Mouse (Mus musculus): ENCODE data around the gene Slc6a13. TPM values are rescaled to one million over a fixed set of nuclear protein-coding genes. Genes with fewer than 3 reads are reported as not detected.
"Not testable (repeated sequence)": the region's sequence is repeated elsewhere in the genome, so short reads cannot be mapped to it uniquely, and the experiment has no call there.

Gene Slc6a13
- polyA plus RNA-seq, 1 experiment from 2014 or later: 8.7 TPM

DNA sequence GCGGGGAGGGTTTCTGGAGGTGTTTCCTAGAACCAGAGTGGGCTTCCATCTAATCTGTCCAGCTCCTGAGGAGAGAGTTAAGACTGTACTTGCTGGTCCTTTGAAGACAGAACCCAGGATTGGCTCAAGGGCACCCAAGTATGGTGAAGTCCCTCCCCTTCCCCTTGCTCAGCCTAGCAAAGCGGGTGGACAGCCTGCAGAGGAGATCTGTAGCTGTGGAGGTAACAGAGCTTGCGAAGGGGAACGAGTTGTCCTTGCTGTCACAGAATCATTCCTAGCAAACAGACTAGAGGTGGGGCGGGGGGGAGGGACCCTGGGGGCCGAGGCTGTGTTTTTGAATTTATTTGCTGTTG, 43.7 kb downstream of the Slc6a13 start:
- Histone ChIP-seq H3K9ac (no peak overlapping the region), H3K4me1 (replicated peaks) (no peaks in the 10 kb centered on the region), H3K27ac (ENCODE audit: poor library complexity, severe bottlenecking) (no peak overlapping the region), H3K27me3 (replicated peaks) (peaks cover 14% of the 10 kb centered on the region), H3K36me3 (no peaks in the 10 kb centered on the region), H3K4me2 (no peak overlapping the region), H3K4me3 (no peak overlapping the region), H3K9me3 (replicated peaks) (no peaks in the 10 kb centered on the region)
- 58% methylated on average over 6 of the region's 6 CpGs for WGBS
- ATAC-seq (ENCODE audit: insufficient number of reproducible peaks, low FRiP score): no peak

DNA sequence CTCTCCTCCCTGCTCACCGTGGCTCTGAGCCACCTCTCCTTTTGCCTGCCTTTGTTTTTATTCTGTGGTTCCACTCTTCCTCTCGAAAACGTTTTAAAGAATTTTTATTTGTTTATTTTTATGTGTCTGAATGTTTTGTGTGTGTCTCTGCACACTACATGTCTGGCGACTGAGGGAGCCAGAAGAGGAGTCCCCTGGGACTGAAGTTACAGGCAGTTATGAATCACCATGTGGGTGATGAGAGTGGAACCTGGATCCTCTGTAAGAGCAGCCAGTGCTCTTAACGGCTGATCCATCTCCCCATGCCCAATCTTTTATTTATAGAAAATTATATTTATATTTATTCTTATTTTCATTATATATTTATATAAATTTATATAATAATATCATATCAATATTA, 44.3 kb downstream of the Slc6a13 start:
- Histone ChIP-seq H3K27ac (ENCODE audit: poor library complexity, severe bottlenecking) (no peak overlapping the region), H3K9me3 (replicated peaks) (no peaks in the 10 kb centered on the region), H3K4me3 (no peak overlapping the region), H3K36me3 (no peaks in the 10 kb centered on the region), H3K9ac (no peak overlapping the region), H3K4me2 (no peak overlapping the region), H3K4me1 (replicated peaks) (no peaks in the 10 kb centered on the region), H3K27me3 (replicated peaks) (peaks cover 14% of the 10 kb centered on the region)
- WGBS: 59% methylated on average over 5 of the region's 5 CpGs
- ATAC-seq (ENCODE audit: insufficient number of reproducible peaks, low FRiP score): no peak

DNA sequence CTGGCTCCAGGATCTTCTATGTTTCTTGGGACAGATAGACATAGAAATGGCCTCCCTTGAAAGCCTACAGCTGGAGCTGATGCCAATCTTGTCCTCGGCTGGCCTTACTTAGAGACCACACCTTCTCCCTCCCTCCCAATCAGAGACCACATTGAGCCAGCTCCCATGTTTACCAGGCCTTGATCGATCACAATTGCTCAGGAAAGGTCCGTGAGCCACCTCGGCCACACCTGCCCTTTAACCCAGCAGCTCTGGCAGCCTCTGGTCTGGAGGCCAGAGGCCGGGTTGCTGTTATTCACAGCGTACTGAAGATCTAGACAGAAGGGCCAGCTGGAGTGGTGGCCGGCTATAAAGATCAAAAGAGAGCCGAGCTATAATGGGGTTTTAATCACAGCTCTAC, 46.4 kb downstream of the Slc6a13 start:
- H3K9me3 ChIP-seq (replicated peaks): no peaks in the 10 kb centered on the region
- H3K9ac ChIP-seq: no peak overlapping the region
- ATAC-seq (ENCODE audit: insufficient number of reproducible peaks, low FRiP score): no peak

DNA sequence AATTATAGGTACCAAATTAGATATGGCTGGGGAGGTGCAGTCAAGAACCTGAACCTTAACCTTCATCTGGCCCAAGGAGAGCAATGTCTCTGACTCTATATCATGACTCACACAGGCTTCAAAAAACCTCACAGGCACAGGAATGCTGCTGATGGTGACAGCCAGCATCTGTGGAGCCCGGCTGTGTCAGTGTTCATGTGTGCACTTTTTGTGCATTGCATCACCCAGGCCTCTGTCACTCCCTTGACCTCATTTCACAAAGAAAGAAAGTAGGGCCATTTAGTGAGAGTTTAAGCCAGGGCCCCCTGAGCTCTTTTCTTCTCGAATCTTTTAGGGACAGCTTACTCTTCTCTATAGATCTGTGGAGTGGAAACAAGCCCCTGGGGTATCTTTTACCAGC, 52.2 kb downstream of the Slc6a13 start:
- Histone ChIP-seq H3K4me1 (replicated peaks) (no peaks in the 10 kb centered on the region), H3K4me2 (no peak overlapping the region), H3K9me3 (replicated peaks) (no peaks in the 10 kb centered on the region), H3K4me3 (no peak overlapping the region), H3K27ac (ENCODE audit: poor library complexity, severe bottlenecking) (no peak overlapping the region), H3K27me3 (replicated peaks) (0 out of 2 replicates have a peak, but pooled peaks cover 14% of the 10 kb centered on the region), H3K36me3 (no peaks in the 10 kb centered on the region), H3K9ac (no peak overlapping the region)
- no peak for ATAC-seq (ENCODE audit: insufficient number of reproducible peaks, low FRiP score)
- WGBS: 41% methylated on average over 2 of the region's 2 CpGs

More for the DNA sequence above, 46.4 kb downstream of the Slc6a13 start:
- Histone ChIP-seq H3K27ac (ENCODE audit: poor library complexity, severe bottlenecking) (no peak overlapping the region), H3K4me3 (no peak overlapping the region), H3K36me3 (no peaks in the 10 kb centered on the region), H3K27me3 (replicated peaks) (peaks cover 14% of the 10 kb centered on the region), H3K4me2 (no peak overlapping the region), H3K4me1 (replicated peaks) (no peaks in the 10 kb centered on the region)
- WGBS: 68% methylated on average over 8 of the region's 8 CpGs

DNA sequence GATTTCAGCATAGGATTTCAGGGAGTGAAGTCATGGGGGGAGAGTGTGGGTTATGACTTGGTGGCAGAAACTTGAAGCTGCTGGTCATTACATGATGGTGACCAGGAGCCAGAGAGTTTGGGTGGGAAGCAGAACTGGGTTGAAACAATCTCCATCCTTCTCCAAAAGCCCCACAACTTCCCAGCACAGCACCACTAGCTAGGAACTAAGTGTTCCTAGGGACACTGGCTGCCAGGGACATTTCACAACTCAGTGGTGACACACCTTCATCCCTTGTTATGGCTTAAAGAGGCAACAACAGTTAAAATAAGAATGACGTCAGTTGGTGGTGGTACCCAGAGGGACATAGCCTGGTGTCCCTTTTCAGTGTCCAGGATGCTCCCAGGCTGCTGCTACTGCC, 56.0 kb downstream of the Slc6a13 start:
- WGBS: 73% methylated on average over 1 of the region's 1 CpGs

DNA sequence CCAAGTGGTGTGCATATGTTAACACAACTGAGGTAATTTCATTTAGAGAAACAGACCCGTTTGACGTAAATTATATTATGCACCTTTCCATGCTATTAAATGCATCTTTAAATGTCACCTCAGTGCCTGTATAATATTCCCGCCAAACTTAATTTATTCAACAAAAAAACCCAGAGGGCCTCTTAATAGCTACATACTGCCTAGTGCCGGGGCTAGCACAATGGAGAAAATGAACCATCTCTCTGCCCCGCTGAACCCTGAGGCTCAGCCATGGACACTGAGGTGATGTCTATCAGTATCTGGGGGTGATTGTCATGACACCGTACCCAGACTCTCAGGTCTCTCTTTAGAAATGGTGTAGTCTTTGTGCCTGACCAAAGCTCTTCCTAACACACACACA, 57.2 kb downstream of the Slc6a13 start:
- Histone ChIP-seq H3K27ac (ENCODE audit: poor library complexity, severe bottlenecking) (no peak overlapping the region), H3K4me3 (no peak overlapping the region), H3K9me3 (replicated peaks) (no peaks in the 10 kb centered on the region), H3K36me3 (no peaks in the 10 kb centered on the region), H3K9ac (no peak overlapping the region), H3K4me1 (replicated peaks) (no peaks in the 10 kb centered on the region), H3K27me3 (replicated peaks) (peaks cover 27% of the 10 kb centered on the region), H3K4me2 (no peak overlapping the region)
- WGBS: 81% methylated on average over 6 of the region's 6 CpGs
- no peak for ATAC-seq (ENCODE audit: insufficient number of reproducible peaks, low FRiP score)

More for the DNA sequence above, 56.0 kb downstream of the Slc6a13 start:
- Histone ChIP-seq H3K9me3 (replicated peaks) (no peaks in the 10 kb centered on the region), H3K9ac (no peak overlapping the region), H3K36me3 (no peaks in the 10 kb centered on the region), H3K27me3 (replicated peaks) (peaks cover 26% of the 10 kb centered on the region; the same call in 1 of the 2 replicates), H3K4me1 (replicated peaks) (no peaks in the 10 kb centered on the region), H3K27ac (ENCODE audit: poor library complexity, severe bottlenecking) (no peak overlapping the region), H3K4me3 (no peak overlapping the region), H3K4me2 (no peak overlapping the region)
- ATAC-seq (ENCODE audit: insufficient number of reproducible peaks, low FRiP score): no peak

DNA sequence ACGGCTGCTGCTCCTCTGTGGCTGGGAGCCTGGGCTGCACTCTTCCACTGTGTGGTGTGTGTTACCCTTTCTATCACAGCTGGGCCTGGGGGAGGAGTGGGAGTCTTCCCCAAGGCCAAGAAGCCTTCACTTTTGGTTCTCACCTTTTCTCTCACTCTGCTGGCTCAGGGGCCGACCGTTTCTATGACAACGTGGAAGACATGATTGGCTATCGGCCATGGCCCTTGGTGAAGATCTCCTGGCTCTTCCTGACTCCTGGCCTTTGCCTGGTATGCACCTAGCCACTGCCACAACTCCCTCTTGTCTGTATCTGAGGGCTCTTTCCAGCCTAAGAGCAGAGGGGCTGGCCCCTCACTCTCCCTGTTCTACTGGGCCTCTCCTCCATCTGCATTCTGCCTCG, 63.0 kb downstream of the Slc6a13 start:
- no peak overlapping the region for H3K27ac ChIP-seq (ENCODE audit: poor library complexity, severe bottlenecking)
- H3K9ac ChIP-seq: no peak overlapping the region
- 58% methylated on average over 6 of the region's 6 CpGs for WGBS
- no peaks in the 10 kb centered on the region for H3K4me1 ChIP-seq (replicated peaks)
- no peak overlapping the region for H3K4me2 ChIP-seq
- ATAC-seq (ENCODE audit: insufficient number of reproducible peaks, low FRiP score): no peak
- H3K9me3 ChIP-seq (replicated peaks): no peaks in the 10 kb centered on the region
- no peaks in the 10 kb centered on the region for H3K36me3 ChIP-seq
- H3K4me3 ChIP-seq: no peak overlapping the region
- H3K27me3 ChIP-seq (replicated peaks): peaks cover 34% of the 10 kb centered on the region

DNA sequence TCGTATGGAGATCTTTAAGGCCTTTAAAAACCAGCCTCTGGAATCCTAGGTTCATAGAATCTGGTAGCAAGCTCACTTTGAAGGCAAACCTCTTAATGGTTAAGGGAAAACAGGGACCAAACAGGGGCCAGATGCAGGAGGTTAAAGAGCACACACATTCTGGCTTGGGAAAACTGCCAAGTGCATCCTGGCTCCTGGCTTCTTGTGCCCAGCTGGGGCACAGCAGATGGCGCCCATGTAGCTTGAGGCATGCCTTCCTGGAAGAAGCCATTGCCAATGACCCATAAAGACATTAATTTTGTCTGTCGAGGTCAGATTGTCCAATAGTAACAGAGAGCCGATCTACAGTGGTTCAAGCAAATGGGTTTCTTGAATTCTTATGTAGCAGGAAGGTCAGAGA, 63.9 kb downstream of the Slc6a13 start:
- H3K4me2 ChIP-seq: no peak overlapping the region
- H3K27me3 ChIP-seq (replicated peaks): peaks cover 34% of the 10 kb centered on the region
- no peaks in the 10 kb centered on the region for H3K9me3 ChIP-seq (replicated peaks)
- H3K27ac ChIP-seq (ENCODE audit: poor library complexity, severe bottlenecking): no peak overlapping the region
- no peak overlapping the region for H3K9ac ChIP-seq
- no peak overlapping the region for H3K4me3 ChIP-seq
- H3K36me3 ChIP-seq: no peaks in the 10 kb centered on the region
- no peaks in the 10 kb centered on the region for H3K4me1 ChIP-seq (replicated peaks)
- WGBS: 80% methylated on average over 4 of the region's 4 CpGs
- ATAC-seq (ENCODE audit: insufficient number of reproducible peaks, low FRiP score): no peak

DNA sequence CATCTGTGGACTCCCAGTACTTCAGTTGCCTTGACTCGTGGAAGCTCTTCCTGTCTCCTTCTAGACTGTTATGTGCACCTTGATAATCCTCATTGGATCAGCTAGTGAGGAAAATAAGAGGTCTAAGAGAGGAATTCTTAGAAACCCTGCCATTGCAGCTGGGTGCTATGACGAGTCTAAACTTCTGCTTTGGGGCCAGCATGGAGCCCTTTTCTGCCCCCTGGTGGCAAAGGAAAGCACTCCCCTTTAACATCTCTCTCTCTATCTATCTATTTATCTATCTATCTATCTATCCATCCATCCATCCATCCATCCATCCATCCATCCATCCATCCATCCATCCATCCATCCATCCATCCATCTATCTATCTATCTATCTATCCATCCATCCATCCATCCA, 66.5 kb downstream of the Slc6a13 start:
- not testable (repeated sequence) for H3K9ac ChIP-seq; H3K4me3 ChIP-seq; H3K36me3 ChIP-seq; ATAC-seq (ENCODE audit: insufficient number of reproducible peaks, low FRiP score); H3K4me1 ChIP-seq (replicated peaks); H3K9me3 ChIP-seq (replicated peaks); H3K4me2 ChIP-seq; H3K27ac ChIP-seq (ENCODE audit: poor library complexity, severe bottlenecking)
- peaks cover 21% of the 10 kb centered on the region for H3K27me3 ChIP-seq (replicated peaks)
- WGBS: 13% methylated on average over 2 of the region's 2 CpGs

DNA sequence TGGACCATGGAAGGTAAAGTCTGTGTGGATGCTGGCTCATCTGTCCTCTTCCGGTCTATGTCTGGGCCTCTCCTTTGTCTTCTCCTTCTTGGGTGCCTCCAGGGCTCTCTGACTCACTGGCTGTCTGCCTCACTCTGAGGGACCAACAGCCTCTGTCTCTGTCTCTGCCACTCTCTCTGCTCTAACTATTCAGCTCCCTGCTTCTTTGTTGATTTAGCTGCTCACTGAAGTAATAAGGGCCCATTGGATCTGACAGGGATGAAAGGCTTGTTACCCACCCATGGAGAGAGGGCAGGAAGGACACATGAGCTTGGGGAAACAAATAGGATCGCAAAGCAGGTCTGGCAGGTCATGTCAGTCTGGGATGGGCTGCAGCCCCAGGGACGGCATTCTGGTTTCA, 67.1 kb downstream of the Slc6a13 start:
- 49% methylated on average over 3 of the region's 3 CpGs for WGBS
- no peak overlapping the region for H3K9ac ChIP-seq
- H3K4me3 ChIP-seq: no peak overlapping the region

DNA sequence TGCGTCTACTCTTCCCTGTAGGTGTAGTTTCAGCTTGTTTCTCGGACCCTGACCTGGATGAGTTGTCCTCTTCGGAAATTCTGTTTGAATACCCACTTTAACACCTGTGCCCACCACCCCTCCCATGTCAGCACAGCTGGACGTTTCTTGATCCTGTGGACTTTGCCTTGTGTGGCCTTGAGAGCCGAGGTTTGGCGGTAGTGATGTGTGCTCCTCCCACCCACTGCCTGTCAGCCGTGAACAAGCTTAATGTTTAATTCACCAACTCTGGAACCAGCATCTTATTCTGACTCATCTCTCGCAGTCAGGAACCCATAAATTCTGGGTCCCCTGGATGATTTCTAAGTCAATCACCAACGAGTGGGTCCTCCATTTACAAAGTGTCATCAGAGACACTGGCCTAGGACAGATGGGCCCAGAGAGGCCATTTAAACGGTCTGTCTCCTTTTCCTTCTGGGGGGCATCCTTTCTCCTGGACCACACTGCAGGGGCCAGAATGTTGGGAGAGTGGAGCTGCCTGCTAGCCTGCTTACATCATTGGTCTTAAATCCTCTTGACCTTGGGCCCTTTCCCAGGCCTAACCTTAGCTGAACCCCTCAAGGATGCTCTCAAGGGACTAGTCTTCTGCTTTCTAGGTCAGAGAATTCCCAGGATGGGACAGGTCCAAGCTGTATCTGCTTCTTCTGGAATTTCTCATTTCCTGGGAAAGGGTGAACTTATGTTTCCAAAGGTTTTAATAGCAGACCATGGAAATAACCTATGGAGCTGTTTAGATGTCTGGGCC, 71.4 kb downstream of the Slc6a13 start:
- WGBS: 76% methylated on average over 10 of the region's 10 CpGs
- no peak overlapping the region for H3K27ac ChIP-seq (ENCODE audit: poor library complexity, severe bottlenecking)
- H3K4me3 ChIP-seq: no peak overlapping the region
- 0 out of 2 replicates have a peak, but pooled peaks cover 4% of the 10 kb centered on the region for H3K27me3 ChIP-seq (replicated peaks)
- H3K9ac ChIP-seq: no peak overlapping the region
- H3K36me3 ChIP-seq: no peaks in the 10 kb centered on the region
- no peaks in the 10 kb centered on the region for H3K9me3 ChIP-seq (replicated peaks)
- no peak overlapping the region for H3K4me2 ChIP-seq
- H3K4me1 ChIP-seq (replicated peaks): no peaks in the 10 kb centered on the region
- ATAC-seq (ENCODE audit: insufficient number of reproducible peaks, low FRiP score): no peak

More for the DNA sequence above, 67.1 kb downstream of the Slc6a13 start:
- Histone ChIP-seq H3K4me1 (replicated peaks) (no peaks in the 10 kb centered on the region), H3K27ac (ENCODE audit: poor library complexity, severe bottlenecking) (no peak overlapping the region), H3K9me3 (replicated peaks) (no peaks in the 10 kb centered on the region), H3K27me3 (replicated peaks) (peaks cover 21% of the 10 kb centered on the region), H3K4me2 (no peak overlapping the region), H3K36me3 (no peaks in the 10 kb centered on the region)
- ATAC-seq (ENCODE audit: insufficient number of reproducible peaks, low FRiP score): no peak

DNA sequence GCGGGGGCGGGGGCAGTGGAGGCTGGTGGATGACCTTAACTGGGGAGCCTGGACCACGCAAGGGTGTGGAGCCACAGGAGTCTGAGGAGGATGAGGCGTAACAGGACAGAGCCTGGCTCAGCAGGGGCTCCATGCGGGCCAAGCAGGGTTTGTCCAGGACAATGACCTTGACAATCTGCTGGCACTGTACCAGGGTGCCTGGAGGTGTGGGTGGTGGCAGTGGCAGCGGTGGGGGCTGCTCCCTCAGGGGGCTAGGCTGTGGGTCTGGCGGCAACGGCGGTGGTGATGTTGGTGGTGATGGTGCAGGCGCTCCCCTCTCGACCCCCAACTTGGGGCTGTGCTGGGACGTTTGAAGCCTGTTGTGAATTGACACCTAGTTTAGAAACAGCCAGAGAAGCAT, 76.1 kb downstream of the Slc6a13 start:
- no peaks in the 10 kb centered on the region for H3K9me3 ChIP-seq (replicated peaks)
- no peaks in the 10 kb centered on the region for H3K4me1 ChIP-seq (replicated peaks)
- H3K4me2 ChIP-seq: no peak overlapping the region
- no peak overlapping the region for H3K9ac ChIP-seq
- peaks cover 41% of the 10 kb centered on the region for H3K27me3 ChIP-seq (replicated peaks)
- ATAC-seq (ENCODE audit: insufficient number of reproducible peaks, low FRiP score): no peak
- H3K4me3 ChIP-seq: no peak overlapping the region
- WGBS: 43% methylated on average over 10 of the region's 12 CpGs
- H3K36me3 ChIP-seq: no peaks in the 10 kb centered on the region
- no peak overlapping the region for H3K27ac ChIP-seq (ENCODE audit: poor library complexity, severe bottlenecking)

Measured in heart, embryonic 12.5 days (tissue).